Mouse (Mus musculus) spleen, adult 2 months (tissue): ENCODE measurements around the gene Defb39.

Experiments used
- CTCF ChIP-seq: fragments of 200-500 bp; IDR thresholded peaks from 2 replicates; pipeline ENCODE4 v1.5.1; 2011; ENCODE audit warnings: mild to moderate bottlenecking, inconsistent platforms; ENCODE audit not compliant: insufficient read depth, insufficient read length, insufficient replicate concordance; ENCODE audit errors: extremely low read depth
- POLR2A ChIP-seq: fragments of 200-500 bp; IDR thresholded peaks from 2 replicates; pipeline ENCODE4 v1.6.1; 2011; ENCODE audit warnings: low read depth, low read length, inconsistent platforms

- TF ChIP-seq POLR2A, result no peak
- TF ChIP-seq CTCF, result no peak
Measured at GRCm38 (mm10) chr8:19066013-19066412, 1.4 kb upstream of the Defb39 start.
